Mouse (Mus musculus) common myeloid progenitor, adult 5-6 weeks (primary cell): ENCODE results near the gene Shd. TPM values are rescaled to one million over a fixed set of nuclear protein-coding genes. Genes with fewer than 3 reads are reported as not detected.
"Not testable (repeated sequence)": the region's sequence is repeated elsewhere in the genome, so short reads cannot be mapped to it uniquely, and the experiment has no call there.

Experiments used
- ATAC-seq: replicated peaks from 2 replicates; pipeline ENCODE4 v1.8.0; 2016; ENCODE audit warnings: low read depth, mild to moderate bottlenecking, moderate TSS enrichment, inconsistent platforms; ENCODE audit not compliant: poor library complexity, severe bottlenecking
- total RNA-seq: library from RNA; stranded (forward); fragments of 200-1000, 187-1606 nt; gene quantifications from 2 replicates; pipeline ENCODE4 v1.2.3, GENCODE M21; 2017

Gene Shd
- total RNA-seq, result not detected in 2 replicates

DNA sequence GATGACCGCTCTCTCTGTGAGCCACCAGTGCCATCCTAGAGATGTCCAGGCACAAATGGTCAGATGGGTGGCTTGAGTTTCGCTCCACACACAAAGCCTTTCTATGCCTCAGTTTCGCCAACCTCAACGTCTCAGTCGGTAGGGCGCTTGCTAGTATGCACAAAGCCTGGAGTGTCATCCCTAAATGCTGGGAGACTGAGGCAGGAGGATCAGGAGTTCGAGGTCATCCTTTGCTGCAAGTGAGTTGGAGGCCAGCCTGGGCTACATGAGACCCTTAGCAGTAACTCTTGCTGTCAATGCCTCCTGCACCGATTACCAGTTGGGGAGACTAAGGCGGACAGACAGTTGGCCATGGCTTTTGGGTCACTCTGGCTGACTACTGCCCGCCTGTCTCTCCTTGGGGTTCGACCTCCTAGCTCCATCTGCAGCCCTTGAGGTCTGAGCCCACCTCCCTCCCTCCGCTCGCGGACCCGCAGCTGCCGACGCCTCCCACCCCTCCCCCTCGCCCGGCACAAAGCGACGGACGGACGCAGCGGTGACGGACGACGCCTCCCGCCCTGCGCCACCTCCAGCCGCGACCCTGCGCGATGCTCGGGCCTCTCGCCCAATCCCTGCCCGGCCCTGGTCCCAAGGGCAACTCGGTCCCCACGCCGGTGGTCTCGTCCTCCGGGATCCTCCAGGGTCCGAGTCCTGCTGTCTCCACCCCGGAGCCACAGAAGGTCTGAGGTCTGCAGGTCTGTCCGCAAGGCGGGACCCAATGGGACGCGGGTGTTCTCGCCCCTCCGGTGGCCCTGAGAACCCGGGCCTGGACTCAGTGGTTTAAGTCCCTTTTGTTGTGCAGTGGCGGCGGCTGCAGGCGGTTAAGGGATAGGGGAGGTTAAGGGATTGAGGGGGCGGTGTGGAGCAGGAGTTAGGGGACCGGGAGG, at the start of gene Shd:
Shd (plus strand) TSS at position 502 of the 926 bp plus-strand sequence.
- peak; percentile 39 for ATAC-seq

DNA sequence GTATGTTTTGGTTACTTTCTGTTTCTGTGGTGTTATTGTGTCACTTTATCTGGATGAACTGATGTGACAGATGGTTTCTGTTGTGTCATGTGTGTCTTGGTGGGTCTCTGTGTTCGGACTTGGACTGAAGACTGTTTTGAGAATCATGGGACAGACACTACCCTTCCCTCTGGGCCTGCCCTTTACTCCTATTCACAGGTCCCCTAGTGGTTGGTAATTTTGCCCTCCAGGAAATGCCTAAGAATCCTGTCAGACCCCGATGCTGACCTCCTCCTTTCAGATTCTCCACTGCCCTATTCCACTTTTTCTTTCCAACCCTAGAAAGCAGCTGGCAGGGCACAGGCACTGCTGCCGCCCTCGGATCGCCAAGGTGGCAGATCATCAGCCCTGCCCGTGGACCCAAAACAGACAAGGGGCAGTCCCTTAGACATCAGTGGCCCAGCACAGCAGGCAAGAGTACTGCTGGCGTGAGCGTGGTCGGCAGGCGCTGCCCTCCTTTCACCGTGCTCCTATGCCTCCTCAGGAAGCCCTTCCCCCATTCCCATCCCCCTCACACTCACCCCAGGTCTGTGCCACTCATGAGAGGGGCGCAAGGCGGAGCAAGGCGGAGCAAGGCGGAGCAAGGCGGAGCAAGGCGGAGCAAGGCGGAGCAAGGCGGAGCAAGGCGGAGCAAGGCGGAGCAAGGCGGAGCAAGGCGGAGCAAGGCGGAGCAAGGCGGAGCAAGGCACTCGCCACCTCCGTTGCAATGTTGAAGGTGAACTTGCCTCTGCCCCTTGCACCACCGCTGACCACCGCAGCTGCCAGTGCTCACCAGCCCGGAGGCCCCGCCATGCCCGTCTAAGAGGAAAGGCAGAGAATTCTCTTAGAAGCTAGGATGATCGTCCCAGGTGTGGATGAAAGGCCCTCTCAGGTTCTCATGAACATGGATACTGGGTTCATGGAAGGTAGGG, 38.4 kb upstream of the Shd start:
- peak; percentile 90 for ATAC-seq

DNA sequence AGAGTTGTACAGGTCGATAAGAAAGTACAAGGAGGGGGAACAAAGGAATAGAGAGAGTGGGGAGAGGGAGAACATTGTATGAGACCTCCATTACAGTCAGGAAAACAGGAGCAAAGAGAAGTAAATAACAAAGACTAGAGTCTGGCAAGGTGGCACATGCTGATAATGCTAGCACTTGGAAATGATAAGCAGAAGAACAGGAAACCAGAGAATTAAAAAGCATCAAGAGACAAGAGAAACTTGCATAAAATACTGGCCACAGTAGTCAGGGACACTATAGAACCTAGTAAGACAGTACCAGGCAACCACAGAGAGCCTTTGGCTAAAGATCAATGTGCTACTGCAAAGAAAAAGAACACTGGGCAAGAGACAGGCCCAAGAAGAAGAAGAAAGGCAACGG, 37.6 kb upstream of the Shd start:
- peak; percentile 11 for ATAC-seq

DNA sequence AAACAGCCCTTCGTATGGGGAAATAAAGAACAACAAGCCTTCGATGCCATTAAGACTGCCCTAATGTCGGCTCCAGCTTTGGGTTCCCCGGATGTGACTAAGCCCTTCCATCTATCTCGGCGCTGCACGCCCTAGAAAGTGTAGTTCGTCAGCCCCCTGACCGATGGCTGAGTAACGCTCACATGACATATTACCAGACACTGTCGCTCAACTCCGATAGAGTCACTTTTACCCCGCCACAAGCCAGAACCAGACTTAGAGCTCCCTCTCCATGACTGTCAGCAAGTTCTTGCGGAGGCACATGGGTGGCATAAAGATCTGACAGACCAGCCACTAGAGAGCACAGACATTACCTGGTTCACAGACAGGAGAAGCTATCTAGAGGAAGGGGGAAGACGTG, 37.1 kb upstream of the Shd start:
- no peak for ATAC-seq

DNA sequence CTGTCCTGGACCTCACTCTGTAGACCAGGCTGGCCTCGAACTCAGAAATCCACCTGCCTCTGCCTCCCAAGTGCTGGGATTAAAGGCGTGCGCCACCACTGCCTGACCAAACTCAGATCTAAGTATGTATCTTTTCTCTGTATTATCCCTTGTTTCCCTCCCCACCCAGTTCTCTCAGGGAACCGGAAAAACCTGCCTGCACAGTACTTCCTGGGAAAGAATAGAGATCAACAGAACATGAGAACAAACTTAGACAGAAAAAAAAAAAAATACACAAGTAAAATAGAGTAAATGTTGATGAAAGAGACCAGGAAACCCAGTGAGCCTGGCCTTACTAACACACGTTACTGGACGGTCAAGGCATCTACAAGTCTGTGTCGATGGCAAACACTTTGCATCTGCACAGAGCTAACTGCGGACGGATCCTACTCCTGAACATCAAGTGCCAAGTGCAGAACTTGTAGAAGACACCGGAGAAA, 25.8 kb upstream of the Shd start:
- ATAC-seq, result not testable (repeated sequence)

DNA sequence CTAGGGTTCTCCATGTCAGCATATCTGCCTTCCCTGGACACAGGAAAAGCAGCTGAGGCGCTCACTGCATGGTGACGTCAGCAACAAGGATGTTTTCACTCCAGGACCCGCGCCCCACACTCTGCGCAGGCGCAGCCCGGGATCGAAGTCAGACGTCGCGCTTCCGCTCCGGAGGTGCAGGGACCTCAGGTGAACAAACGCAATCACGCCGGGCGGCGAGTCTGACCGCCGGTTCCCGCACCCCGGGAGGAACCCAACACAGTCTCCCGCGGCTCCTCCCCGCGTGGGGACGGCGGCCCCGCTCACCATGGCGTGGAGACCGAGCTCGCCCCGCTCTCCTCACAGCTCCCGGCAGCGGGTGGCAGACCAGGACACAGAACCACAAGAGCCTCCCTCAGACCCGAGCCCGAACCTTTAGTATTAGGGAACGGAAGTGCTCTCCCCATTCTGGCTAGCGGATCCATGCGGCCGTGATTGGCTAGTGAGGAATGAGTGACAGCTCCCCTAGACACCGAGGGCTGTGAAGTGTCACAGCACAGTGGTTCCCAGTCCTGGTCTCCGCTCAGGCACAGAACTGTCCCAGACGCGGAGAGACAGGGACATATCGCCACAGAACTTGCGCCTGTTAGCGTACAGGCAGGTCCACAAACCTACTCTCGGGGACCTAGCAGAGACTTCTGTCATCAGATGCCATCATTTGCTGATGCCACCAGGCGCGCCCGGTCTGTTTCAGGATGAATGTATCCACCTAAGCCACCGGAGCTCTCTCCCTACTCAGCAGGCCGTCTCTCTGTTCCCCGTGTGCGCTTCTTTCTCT, 25.2 kb upstream of the Shd start:
- ATAC-seq, result peak; percentile 96

DNA sequence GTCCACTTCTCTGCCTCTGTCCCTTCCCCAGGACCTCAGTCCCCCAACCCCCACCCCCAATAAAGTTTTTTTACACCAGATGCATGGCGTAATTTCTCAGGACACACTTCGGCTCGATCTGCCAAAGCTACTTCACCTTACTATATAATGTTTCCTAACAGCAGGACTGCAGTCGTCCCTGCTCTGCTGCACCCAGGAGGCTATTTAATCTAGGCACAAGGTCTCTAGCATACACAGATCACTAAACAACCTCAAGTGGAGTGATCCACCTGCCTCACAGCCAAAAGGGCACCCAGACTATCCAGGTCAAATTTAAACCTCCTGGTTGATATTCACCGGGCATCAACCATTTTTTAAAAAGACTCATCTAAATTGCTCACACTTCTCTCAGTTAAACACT, 24.6 kb upstream of the Shd start:
- ATAC-seq, result no peak

DNA sequence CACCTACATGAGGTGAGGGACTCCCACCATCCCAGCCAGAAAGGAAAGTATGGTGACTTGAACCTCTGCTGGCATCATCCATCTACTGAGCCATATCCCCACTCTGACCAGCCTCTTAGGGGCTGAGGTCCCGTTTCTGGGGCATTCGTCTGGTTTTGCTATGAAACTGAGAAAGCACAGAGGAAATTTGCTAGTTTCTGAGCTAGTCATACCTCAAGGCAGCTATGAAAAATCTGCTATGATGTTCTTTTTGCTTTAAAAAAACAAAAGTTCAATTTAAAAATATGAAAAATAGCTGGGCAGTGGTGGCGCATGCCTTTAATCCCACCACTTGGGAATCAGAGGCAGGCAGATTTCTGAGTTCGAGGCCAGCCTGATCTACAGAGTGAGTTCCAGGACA, 21.6 kb upstream of the Shd start:
- ATAC-seq, result no peak

DNA sequence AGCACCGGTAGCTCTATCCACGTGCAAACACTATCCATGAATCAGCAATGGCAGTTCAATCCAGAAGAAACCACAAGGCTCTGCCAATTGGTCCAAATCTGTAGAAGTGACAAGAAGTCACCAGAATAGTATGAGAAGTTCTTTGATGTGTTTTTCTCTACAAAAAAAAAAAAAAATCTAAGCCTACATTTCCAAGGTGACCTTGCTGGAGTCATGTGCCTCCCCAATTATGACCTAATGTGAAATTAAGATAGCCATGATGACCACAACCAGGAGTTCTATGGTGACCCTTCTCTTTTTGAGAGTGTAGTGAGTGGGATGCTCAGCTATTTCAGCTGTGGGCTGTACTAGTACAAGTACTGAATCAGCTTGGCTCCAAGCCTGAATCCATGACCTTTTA, 20.9 kb upstream of the Shd start, which contains the start of gene Zfp119b:
Zfp119b (minus strand) TSS at position 101 of the 400 bp plus-strand sequence.
- ATAC-seq, result no peak

DNA sequence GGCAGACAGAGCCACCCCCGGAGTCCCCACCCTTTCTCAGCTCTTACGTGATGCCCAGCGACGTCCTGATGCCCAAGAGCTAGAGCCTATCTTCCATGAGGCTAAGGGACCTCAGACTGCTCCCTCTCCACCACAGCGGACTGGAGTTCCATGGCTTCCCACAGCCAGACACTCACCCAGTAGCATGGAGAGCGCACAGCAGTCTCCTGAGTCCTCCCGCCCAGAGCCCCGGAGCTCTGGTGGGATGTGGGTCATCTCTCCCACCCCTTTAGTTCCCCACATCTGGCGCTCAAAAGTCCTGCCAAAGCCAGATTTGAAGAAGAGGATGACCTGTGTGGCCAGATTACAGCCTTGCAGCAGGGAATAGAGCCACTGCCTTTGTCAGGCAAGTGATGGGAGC, 19.7 kb upstream of the Shd start:
- ATAC-seq, result no peak

DNA sequence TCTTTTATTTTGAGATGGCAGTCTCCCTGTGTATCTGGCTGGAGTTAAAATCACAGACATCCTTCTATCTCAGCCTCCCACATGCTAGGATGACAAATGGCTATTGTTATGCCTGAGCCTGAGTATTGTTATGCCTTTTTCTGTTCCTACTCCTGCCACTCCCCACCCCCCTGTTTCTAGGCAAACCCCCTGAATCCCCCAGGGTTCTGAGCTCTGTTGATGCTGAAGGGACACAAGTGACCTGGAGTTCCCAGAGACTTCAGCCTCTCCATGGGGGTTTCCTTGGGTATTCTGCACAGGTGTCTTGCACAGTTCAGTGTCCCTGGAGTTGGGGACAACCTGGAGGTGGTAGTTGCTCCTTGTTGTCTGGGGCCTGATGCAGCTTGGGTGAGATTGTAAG, 18.2 kb upstream of the Shd start:
- ATAC-seq, result no peak

DNA sequence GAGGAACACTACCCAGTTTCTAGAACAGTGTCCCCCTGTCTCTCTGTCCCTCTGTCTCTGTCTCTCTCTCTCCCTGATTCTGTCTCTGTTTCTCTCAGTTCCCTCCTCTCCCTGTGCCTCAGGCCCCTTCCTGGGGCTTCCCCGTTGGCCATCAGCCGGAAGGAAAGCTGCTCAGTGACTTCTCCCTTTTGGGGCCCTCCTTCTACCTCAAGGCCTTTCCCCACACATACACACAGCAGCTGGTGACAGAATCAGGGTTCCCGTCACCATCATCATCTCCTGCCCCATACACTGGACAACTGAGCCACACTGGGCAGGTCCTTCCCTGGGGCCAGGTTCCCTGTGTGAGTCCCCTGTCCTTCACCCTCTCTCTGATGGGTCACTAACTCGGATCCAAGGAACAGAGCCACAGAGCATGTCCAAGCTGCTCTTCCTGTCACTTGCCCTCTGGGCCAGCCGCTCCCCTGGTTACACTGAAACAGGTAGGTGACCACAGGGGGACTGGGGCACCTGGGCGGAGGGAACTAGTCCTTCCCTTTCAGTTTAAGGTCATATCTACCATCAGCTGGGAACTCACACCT, 17.7 kb upstream of the Shd start, which contains the start of gene Ebi3:
Ebi3 (plus strand) TSS at position 194 of the 581 bp plus-strand sequence.
- peak; percentile 85 for ATAC-seq

DNA sequence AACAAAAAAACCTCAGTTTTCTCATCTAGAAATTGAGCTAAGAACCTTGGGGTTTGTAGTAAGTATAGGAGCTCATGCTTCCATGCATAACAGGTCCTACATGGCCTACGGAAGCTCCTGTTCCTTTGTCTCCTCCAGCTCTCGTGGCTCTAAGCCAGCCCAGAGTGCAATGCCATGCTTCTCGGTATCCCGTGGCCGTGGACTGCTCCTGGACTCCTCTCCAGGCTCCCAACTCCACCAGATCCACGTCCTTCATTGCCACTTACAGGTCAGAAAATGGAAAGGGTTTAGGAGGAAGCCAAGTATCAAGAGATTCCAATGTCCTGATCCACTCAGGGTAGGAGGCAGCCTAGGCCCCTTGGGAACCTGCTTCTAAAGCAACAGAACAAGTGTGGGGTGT, 16.5 kb upstream of the Shd start:
- ATAC-seq, result no peak

DNA sequence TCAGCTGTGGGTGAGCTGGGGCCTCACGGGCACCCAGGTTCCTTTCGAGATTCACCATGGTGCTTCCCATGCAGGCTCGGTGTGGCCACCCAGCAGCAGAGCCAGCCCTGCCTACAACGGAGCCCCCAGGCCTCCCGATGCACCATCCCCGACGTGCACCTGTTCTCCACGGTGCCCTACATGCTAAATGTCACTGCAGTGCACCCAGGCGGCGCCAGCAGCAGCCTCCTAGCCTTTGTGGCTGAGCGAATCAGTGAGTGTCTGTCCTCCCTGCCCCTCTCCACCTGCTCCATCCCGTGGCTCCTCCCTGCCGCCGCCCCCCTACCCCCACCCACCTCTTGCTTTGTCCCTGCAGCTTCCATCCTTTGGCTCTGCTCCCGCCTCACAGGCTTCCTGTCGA, 16.0 kb upstream of the Shd start:
- ATAC-seq, result no peak

DNA sequence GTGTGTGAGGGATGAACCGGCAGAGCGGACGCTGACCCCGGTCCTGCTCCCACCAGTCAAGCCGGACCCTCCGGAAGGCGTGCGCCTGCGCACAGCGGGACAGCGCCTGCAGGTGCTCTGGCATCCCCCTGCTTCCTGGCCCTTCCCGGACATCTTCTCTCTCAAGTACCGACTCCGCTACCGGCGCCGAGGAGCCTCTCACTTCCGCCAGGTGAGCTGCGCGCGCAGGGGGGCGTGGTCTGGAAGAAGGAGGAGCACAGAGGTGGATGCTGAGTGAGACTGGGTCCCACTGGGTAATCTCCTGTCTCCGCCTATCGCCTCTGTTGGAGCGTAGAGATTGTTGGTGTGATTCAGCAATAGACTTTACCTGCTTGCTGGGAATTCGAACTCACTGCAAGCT, 14.1 kb upstream of the Shd start:
- ATAC-seq, result no peak

DNA sequence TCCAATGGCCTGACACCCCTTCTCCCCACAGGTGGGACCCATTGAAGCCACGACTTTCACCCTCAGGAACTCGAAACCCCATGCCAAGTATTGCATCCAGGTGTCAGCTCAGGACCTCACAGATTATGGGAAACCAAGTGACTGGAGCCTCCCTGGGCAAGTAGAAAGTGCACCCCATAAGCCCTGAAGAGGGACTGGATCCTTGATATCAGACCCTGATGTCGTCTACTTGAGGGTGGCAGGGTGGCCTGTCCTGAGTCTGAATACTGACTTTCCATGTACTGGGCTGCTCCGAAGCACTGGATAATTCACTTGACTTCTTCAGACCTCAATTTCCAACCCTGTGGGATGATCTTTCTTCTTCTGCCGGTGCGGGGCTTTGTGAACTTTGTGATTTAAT, 13.7 kb upstream of the Shd start:
- no peak for ATAC-seq

DNA sequence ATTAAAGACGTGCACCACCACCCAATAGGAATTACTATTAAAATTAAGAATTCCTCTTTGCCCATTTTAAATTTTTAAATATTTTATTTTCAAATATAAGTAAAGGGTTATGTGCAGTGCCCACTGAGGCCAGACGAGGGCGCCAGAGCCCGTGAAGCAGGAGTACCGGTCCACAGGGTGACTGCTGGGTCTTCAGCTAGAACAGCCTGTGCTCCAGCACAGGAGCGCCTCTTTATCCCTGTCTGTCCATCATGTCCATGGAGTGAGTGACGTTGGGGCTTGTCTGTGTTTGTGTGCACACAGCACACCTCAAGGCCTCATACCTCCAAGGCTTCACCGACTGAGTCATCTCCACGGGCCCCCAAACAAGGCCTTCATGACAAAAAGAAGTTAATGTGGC, 13.1 kb upstream of the Shd start:
- peak; percentile 26; the same call in 1 of the 2 replicates for ATAC-seq

DNA sequence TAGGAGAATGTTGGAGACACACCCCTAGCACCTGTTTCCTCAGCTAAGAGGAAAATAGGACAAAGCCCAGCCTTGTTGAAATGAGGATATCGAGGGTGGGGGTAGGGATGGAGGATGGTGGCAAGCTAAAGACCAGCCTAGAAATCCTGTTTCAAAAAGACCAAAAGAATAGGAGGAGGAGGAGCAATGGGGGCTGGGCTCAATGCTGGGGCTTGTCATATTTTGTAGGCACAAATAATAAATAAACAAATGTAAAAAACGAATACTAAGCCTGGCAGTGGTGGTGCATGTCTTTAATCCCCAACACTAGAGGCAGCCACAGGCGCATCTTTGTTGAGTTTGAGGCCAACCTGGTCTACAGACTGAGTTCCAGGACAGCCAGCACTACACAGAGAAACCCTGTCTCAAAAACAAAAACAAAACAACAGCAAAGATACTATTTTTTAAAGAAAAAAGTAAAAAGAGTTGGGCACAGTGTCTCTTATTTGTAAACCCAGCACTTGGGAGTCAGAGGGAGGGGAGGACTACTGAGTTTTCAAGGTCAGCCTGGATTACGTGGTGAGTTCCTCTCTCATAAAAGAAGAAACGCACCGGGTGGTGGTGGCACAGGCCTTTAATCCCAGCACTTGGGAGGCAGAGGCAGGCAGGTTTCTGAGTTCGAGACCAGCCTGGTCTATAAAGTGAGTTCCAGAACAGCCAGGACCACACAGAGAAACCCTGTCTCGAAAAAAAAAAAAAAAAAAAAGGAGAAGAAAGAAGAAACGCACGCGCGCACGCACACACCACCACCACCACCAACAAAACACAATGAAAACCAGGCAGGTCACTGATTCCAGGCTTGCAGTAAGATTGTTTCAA, 12.3 kb upstream of the Shd start:
- no peak for ATAC-seq

DNA sequence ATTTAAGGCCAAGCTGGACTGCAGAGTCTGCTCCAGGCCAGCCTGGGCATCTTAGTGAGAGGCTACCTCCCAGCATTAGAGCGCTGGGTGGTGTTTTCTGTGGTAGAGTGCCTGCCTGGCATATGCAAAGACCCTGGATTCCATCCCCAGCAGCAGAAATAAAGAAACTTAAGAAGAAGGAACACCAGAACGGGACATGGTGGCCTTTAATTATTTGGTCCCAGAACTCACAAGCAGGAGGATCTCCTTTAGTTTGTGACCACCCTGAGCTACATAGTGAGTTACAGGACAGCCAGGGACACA, 11.7 kb upstream of the Shd start:
- ATAC-seq, result peak; percentile 0; the same call in 1 of the 2 replicates
